ENCODE assay signal across 20 mouse cellular contexts in genomic region chr10:113985376-113985775, GRCm38 (mm10).
DNase-seq lines count a peak whose midpoint lies in the region; ATAC-seq lines count a peak whose summit lies in the region.
"Had no signal": no experiment of that assay in that cellular context is flagged by ENCODE, and none has a peak within 500 bp of the region (broad histone marks: within the 10 kb centered on the region; RNA-seq: fewer than 3 reads in every experiment).

No protein-coding gene starts in this region.

- H3K4me1 ChIP-seq in midbrain, embryonic 16.5 days (ENCODE audit: control insufficient read depth, insufficient read depth, low read length) = no peaks in the 10 kb centered on the region
- H3K4me1 ChIP-seq: embryonic facial prominence, embryonic 10.5 days; embryonic facial prominence, embryonic 12.5 days had no signal

- H3K9me3 ChIP-seq in midbrain, embryonic 16.5 days (replicated peaks; ENCODE audit: control insufficient read depth, low read length, poor library complexity, severe bottlenecking) = no peaks in the 10 kb centered on the region
- H3K9me3 ChIP-seq: embryonic facial prominence, embryonic 10.5 days; embryonic facial prominence, embryonic 12.5 days had no signal

- no peak overlapping the region for H3K4me2 ChIP-seq in midbrain, embryonic 16.5 days (ENCODE audit: low read length)
- H3K4me2 ChIP-seq: embryonic facial prominence, embryonic 12.5 days had no signal

- peak; percentile 15 to 33 for DNase-seq in frontal cortex, adult 2 months (ENCODE audit: extremely low spot score in 1 of 2, low spot score in 1 of 2)
- DNase-seq in frontal cortex, postnatal 25 days (ENCODE audit: low spot score in 2 of 2) = no peak
- DNase-seq in left cerebral cortex, adult 11 months (ENCODE audit: low spot score) = peak; percentile 5
- DNase-seq in left cerebral cortex, postnatal 36 days (ENCODE audit: low spot score in 2 of 2) = no peak
- DNase-seq in right cerebral cortex, adult 18-20 months = peak; percentile 19
- DNase-seq in right cerebral cortex, postnatal 10 days (ENCODE audit: low spot score in 2 of 2) = no peak
- peak; percentile 48 for DNase-seq in telencephalon, adult 2 months (ENCODE audit: low read depth, low spot score)
- DNase-seq: adrenal gland, adult 2 months; adrenal gland, postnatal 10 days; adrenal gland, postnatal 25 days; cerebellum, adult 11-12 months; cerebellum, adult 2 months; cerebellum, adult 9-10 months; cerebellum, postnatal 10 days; cerebellum, postnatal 25 days had no signal

- no peak overlapping the region for H3K4me3 ChIP-seq in midbrain, embryonic 16.5 days (ENCODE audit: low read depth, low read length)
- H3K4me3 ChIP-seq: embryonic facial prominence, embryonic 10.5 days; embryonic facial prominence, embryonic 12.5 days had no signal

- no peak overlapping the region for H3K27ac ChIP-seq in midbrain, embryonic 16.5 days (ENCODE audit: low read length)
- H3K27ac ChIP-seq: embryonic facial prominence, embryonic 10.5 days; embryonic facial prominence, embryonic 12.5 days had no signal

- intact Hi-C loops in left cerebral cortex, postnatal 36 days (cut with DNase I) = no loop called here

- no peak overlapping the region for H3K9ac ChIP-seq in midbrain, embryonic 16.5 days (ENCODE audit: low read depth, low read length)
- H3K9ac ChIP-seq: embryonic facial prominence, embryonic 12.5 days had no signal

- ATAC-seq in midbrain, embryonic 16.5 days = no peak
- ATAC-seq: forebrain, embryonic 14.5 days; forebrain, embryonic 16.5 days had no signal

- no peaks in the 10 kb centered on the region for H3K36me3 ChIP-seq in midbrain, embryonic 16.5 days (ENCODE audit: control insufficient read depth, insufficient read depth, low read length)
- H3K36me3 ChIP-seq: embryonic facial prominence, embryonic 10.5 days; embryonic facial prominence, embryonic 12.5 days had no signal

- no peaks in the 10 kb centered on the region for H3K27me3 ChIP-seq in midbrain, embryonic 16.5 days (ENCODE audit: control insufficient read depth, insufficient read depth, low read depth, low read length)
- H3K27me3 ChIP-seq: embryonic facial prominence, embryonic 12.5 days had no signal

Comparison
In these comparisons a context has a peak if more than half of its experiments do, and no peak if none do; other contexts are left out.
1. DNase-seq: peak in frontal cortex, adult 2 months (2 of 2), left cerebral cortex, adult 11 months (single experiment), right cerebral cortex, adult 18-20 months (single experiment) and telencephalon, adult 2 months (single experiment); none in frontal cortex, postnatal 25 days (0 of 2), left cerebral cortex, postnatal 36 days (0 of 2) and right cerebral cortex, postnatal 10 days (0 of 2).